ENCODE assay signal across 19 mouse cellular contexts in genomic region chr1:131903251-131903650, GRCm38 (mm10). TPM values are rescaled to one million over a fixed set of nuclear protein-coding genes. Genes with fewer than 3 reads are reported as not detected.
"Had no signal": no experiment of that assay in that cellular context is flagged by ENCODE, and none has a peak within 500 bp of the region (broad histone marks: within the 10 kb centered on the region; RNA-seq: fewer than 3 reads in every experiment).

No protein-coding gene starts in this region.

- H3K27me3 ChIP-seq: midbrain, embryonic 15.5 days; stomach, embryonic 15.5 days had no signal

- ATAC-seq: liver, postnatal 0 days; lung, postnatal 0 days; midbrain, embryonic 13.5 days; midbrain, embryonic 15.5 days had no signal

- H3K27ac ChIP-seq: lung, embryonic 15.5 days; macrophage; midbrain, embryonic 13.5 days; midbrain, embryonic 15.5 days; neural tube, embryonic 12.5 days; stomach, embryonic 15.5 days; stomach, postnatal 0 days had no signal

- H3K4me3 ChIP-seq: lung, embryonic 15.5 days; megakaryocyte, embryonic 14.5 days; midbrain, embryonic 13.5 days; midbrain, embryonic 15.5 days; neural tube, embryonic 12.5 days; stomach, embryonic 15.5 days had no signal

- H3K4me1 ChIP-seq: lung, embryonic 15.5 days; midbrain, embryonic 13.5 days; midbrain, embryonic 15.5 days; neural tube, embryonic 12.5 days; stomach, embryonic 15.5 days had no signal

- H3K9me3 ChIP-seq: lung, embryonic 15.5 days; megakaryocyte, embryonic 14.5 days; midbrain, embryonic 13.5 days; midbrain, embryonic 15.5 days; neural tube, embryonic 12.5 days; stomach, embryonic 15.5 days had no signal

- H3K9ac ChIP-seq: liver, postnatal 0 days; lung, embryonic 15.5 days; midbrain, embryonic 13.5 days; midbrain, embryonic 15.5 days; neural tube, embryonic 12.5 days; stomach, embryonic 15.5 days had no signal

- DNase-seq: liver, postnatal 0 days; lung, adult 2 months; lung, postnatal 14 days; lung, postnatal 36 days; right cerebral cortex, postnatal 14 days; thymus, adult 2 months; thymus, postnatal 25 days; thymus, postnatal 4 days had no signal

- H3K36me3 ChIP-seq: lung, embryonic 15.5 days; midbrain, embryonic 13.5 days; midbrain, embryonic 15.5 days; neural tube, embryonic 12.5 days; stomach, embryonic 15.5 days had no signal

RNA-seq across cellular contexts. Expression of gene Slc45a3, which starts 59.5 kb away (rescaled TPM):
- total RNA-seq: monocyte, adult 5-6 weeks; neutrophil, adult 5-6 weeks had no signal
